Mouse (Mus musculus): Measurements from ENCODE around the gene Radil. TPM values are rescaled to one million over a fixed set of nuclear protein-coding genes. Genes with fewer than 3 reads are reported as not detected.

The Radil gene
- total RNA-seq, 2 experiments from 2014 or later: 1.3 to 2.8 TPM

- intact Hi-C loops (cut with DNase I): no loop called here
- no peak for DNase-seq
Measured at GRCm38 (mm10) chr5:142546344-142546743, 4.6 kb downstream of the Radil start.

DNA sequence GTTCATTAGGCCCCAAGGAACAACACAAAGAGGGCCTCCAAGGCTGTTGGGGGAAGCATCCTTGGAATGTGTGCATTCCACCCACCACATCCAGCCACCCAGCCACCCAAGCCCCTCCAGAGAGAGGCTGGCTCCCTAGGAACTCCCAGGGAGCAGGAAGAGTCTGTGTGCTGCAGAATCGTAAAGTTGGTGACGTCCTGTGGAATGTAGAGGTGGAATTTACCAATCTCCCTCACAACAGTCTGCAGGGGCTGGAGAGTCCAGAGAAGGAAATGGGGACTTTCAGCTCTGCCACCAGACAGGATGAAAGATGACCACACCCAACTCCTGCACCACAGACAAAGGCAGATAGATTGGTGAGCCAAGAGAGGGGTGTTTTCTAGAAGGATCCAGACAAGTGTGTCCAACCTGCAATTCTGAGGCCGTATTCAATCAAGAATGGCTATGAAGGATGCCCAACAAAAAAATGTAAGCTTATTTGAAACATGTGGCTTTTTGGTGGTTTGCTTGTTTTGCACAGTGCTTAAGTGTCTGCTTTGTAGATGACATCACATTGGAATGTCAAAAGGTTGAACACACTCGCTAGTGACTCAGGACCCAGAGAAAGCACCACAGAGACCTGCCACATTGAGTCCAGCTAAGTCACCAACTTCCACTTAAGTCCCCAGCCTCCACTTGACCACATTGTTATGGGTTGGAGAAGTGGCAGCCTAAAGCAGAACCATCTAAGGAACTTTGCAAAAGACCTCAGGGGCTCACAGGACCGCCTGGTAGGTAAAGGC lies 5.7 kb downstream of the Radil start:
- intact Hi-C loops (cut with DNase I): no loop called here
- DNase-seq: no peak

GRCm38 (mm10) chr5:142537286-142537685 lies 13.6 kb downstream of the Radil start:
- intact Hi-C loops (cut with DNase I): no loop called here
- no peak for DNase-seq

DNA sequence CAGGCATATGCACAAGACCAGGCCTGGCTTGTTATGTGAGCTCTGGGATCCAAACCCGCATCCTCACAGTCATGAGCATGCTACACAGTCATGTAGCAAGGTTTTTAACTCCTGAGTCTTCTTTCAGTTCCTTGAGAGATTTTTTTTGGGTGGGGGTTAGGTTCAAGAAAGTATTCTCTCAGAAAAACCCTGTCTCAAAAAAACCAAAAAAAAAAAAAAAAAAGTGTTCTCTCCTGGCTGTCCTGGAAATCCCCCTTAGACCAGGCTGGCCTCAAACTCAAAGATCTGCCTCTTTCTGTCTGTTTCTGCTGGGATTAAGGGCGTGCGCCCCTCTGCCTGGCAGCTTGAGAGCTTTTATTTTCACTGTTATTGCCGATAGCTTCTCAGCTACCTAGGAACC lies 15.5 kb downstream of the Radil start:
- no peak for DNase-seq
- intact Hi-C loops (cut with DNase I): no loop called here

DNA sequence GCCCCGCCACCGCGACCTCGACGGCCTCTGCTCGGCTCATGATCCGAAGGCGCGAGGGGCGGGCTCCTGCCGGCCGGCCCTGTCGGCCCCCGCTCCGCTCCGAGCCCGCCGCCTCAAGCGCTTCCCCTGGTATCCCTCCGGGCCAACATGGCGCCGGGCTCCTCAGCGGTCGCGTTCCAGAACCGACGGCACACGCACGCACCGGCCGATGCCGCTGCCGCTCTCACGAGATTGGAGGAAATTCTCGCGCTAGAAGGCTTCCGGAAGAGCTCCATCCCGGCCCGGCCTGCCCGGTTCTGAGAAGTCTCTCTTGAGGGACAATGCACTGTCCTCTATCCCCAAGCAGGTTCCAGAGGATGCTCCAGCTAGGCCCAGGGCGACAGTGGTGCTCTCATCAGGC lies 21.0 kb downstream of the Radil start, which contains the start of gene Papolb:
Papolb (minus strand) TSS at position 162 of the 400 bp plus-strand sequence.
- DNase-seq: no peak
- intact Hi-C loops (cut with DNase I): no loop called here

DNA sequence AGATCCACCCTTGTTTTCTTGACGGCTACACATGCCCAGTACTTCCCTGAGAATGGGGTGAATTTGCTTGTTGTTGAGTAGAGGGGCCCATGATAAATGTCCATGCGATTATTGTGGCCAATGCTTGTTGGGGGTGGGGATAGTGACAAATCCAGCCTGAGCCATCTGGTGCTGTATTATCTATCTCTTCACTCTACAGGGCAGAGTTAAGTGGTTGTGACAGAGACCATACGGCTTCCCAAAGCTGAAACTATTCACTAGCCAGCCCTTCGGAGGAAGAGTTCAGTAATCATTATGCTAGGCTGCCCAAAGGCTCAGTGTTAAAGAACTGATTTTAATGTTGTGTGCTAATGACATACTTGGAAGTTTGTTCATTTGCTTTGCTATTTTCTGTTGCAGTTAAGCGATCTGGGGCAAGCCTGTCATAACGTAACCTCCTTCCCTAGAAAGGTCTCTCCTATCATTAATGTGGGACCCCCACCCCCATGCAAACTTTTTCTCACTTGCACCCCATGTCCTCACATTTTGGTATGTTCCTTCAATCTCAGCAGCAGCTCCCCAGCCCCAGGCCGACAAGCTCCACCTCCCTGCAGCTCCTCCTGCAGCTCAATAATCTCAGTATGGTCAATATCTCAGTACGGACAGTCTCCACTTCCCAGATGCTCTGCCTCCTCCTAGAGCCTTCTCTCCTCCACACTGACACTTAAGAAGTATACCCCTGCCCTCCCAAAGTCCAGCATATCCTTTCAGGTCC lies 26.0 kb downstream of the Radil start:
- intact Hi-C loops (cut with DNase I): no loop called here
- DNase-seq: no peak

- no peak for DNase-seq
- intact Hi-C loops (cut with DNase I): no loop called here
Measured at GRCm38 (mm10) chr5:142521195-142521866, 29.6 kb downstream of the Radil start.

- intact Hi-C loops (cut with DNase I): no loop called here
- DNase-seq: no peak
Measured at GRCm38 (mm10) chr5:142520360-142520759, 30.5 kb downstream of the Radil start.

DNA sequence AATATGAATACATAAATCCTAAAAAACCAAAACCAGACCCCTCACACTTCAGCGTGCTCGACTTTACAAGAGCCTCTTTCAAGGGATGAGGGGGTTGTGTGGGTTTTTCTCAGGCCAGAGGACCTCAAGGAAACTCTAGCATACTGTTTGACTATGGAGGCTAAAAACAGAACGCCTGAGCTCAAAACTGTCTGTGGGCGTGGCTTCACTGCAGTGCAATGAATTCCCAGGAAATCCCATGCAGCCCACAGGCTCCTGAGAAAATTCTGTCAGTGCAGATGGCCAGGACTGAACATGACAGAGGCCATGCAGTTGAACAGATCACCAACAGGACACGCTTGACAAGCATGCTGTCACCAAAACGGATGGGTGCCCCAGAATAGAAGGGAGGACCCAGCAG lies 31.9 kb downstream of the Radil start:
- intact Hi-C loops (cut with DNase I): no loop called here
- DNase-seq: no peak

DNA sequence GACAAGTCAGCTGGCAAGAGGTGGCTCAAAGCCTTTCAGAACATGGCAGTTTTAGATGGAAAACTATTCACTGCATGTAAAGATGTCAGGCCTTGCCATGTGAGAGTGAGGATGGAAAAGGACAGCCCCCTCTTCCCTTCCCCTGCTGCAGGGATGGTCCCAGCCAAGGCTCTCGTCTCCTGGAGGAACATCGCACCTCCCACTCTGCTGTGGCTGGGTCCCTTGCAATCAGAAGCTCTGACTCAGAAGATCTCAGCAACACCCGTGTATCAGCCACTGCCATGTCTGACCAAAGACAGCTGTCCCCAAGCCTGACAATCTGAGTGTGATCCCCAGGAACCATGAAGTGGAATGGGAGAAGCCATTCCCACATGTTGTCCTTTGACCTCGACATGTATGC lies 38.8 kb downstream of the Radil start:
- DNase-seq: no peak
- intact Hi-C loops (cut with DNase I): no loop called here

GRCm38 (mm10) chr5:142510061-142510414 lies 40.9 kb downstream of the Radil start:
- intact Hi-C loops (cut with DNase I): no loop called here
- DNase-seq: no peak

DNA sequence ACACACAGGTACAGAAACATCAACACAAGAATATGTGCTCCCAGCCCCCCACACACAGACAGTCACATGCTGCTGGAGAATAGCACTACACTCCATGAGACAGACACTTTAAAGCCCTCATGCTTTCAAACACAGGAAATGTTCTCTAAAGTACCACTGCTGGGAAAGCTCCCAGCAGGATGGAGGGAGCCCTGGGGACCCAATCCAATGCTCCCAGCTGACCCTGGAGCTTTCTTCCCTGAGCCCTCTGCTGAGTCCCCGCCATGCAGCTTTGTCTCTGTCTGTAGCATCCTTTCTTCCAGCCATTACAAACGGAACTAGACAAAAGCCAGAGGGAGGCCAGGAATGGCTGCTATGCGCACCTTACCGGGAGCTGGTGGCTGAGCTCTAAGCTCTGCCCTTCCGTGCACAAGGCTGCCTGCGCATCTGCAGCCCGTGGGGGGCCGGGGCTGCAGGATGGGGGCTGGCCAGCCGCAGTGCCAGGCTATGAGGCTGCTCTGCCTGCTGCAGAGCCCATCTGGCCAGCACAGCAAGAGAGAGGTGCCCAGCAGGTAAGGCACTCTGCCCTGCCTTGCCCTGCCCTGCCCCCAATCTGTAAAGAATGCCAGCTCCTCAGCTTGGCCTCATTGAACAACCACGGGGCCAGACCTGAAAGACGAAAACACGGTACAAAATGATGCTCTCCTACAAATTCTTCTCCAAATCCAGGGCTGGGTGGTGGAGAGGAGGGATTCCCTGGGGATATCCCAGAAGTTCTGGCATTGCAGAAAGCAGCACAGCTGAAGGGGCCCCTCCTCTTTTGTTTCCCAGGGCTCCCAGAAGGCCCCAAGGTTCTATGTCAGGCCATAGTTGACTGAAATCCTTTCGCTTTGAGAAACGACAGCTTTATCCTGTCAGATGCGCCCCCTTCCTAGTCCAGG lies 41.5 kb downstream of the Radil start:
- intact Hi-C loops (cut with DNase I): no loop called here
- DNase-seq: no peak

DNA sequence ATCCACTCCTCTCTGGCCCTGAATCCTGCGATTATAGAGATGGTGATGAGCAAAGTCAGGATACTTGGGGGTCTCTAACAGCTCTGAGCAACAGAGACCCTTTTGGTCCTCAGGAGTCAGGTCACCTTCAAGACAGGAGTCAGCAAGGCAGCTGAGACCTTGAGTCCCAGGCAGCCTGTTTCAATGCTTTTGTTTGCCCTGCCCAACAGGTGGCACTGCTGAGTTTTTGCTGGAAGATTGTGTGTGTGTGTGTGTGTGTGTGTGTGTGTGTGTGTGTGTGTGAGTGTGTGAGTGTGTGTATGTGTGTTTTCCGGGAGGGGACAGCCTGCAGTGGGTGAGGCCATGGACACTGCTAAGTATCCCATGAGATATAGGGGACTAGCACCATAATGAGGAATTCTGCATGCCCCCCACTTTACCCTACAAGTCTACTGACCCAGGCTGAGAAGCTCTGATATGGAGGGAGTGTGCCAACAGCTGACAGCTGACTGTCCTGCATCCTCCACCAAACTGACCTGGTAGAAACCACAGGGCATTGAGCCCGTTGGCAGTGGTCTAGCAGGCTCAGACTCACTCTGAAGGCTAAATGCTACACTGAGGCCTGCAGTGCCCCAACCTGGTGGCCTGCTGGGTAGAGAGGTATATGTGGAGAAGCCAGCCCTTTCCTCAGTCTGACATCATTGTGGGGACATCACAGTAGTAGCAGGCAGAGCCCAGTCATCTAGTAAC lies 45.0 kb downstream of the Radil start:
- intact Hi-C loops (cut with DNase I): no loop called here
- no peak for DNase-seq

GRCm38 (mm10) chr5:142504175-142504574 lies 46.7 kb downstream of the Radil start:
- intact Hi-C loops (cut with DNase I): no loop called here
- no peak for DNase-seq

GRCm38 (mm10) chr5:142502414-142502813 lies 48.5 kb downstream of the Radil start:
- peak; percentile 58 to 69 for DNase-seq
- intact Hi-C loops (cut with DNase I): loop anchor here (2.0 kb wide), 1 partner anchor 48 kb away; the partner anchor contains the start of gene Radil

GRCm38 (mm10) chr5:142500918-142501317 lies 50.0 kb downstream of the Radil start:
- intact Hi-C loops (cut with DNase I): no loop called here

DNA sequence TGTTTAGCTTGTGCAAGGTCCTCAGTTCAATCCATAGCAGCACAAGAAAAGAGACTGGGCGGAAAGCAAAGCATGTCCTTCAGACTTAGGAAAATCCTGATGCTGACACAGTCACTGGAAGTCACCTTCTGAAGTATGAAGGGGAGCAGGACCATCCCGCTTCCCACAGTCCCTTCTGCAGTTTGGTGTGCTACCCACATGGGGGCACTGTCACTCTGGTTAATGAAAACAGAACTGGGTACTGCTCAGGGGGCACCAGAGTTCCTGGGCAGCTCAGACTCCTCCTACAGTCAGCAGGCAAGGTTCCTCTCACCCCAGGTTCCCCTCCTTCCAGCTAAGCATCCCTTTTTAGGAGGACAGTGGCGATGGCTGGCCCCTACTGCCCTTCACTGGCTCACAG lies 51.9 kb downstream of the Radil start:
- intact Hi-C loops (cut with DNase I): loop anchor here (5.0 kb wide), 1 partner anchor 118 kb away; no protein-coding TSS in a partner anchor
- no peak for DNase-seq

More at GRCm38 (mm10) chr5:142500918-142501317, 50.0 kb downstream of the Radil start:
- DNase-seq: no peak

DNA sequence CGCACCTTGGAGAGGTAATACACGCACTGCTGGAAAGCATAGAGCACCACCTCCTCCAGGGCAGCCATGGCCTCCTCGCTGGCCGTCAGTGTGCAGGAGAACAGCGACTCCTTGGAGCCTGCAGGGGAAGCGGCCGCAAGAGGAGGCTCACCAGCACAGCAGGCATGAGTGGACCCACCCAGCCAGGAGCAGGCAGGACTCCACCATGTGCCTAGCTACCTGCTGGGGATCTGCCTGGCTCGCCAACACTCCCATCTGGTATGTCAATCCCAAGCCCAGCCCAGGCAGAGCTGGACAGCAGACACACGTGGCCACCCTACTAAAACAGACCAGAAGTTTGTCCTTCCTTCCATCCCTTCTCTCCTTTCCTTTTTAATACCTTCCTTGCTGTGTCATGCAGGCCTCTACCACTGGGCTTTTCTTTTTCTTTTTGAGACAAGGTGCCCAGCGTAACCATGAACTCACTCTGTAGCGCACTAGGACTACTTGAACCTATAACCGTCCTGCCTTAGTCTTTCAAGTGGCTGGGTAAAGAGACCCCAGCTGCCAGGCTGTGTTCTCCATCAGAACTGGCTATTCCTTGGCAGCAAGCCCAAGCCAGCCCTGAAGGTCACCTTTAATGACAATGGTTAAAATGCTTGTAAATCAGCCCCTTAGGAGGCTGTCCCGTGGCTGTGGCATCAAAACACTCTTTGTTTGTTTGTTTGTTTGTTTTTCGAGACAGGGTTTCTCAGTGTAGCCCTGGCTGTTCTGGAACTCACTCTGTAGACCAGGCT lies 55.4 kb downstream of the Radil start:
- no peak for DNase-seq
- intact Hi-C loops (cut with DNase I): loop anchor here (5.0 kb wide), 1 partner anchor 122 kb away; no protein-coding TSS in a partner anchor

DNA sequence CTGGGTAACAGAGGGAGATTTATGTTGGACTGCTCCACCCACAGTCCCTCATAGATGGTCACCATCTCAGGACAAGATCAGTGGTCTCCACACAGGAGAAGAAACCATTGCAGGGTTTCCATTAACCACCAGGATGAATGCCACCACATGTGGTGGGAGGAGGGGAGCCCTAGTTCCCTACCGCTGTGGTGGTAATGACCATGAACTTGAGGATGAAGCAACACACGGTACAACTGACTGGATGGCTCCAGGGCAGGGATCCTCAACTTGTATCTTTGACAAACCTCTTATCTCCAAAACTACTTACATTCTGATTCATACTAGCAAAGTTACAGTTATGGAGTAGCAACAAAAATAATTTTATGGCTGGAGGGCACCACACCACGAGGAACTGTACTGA lies 57.6 kb downstream of the Radil start:
- no peak for DNase-seq
- intact Hi-C loops (cut with DNase I): no loop called here
